Mouse (Mus musculus) midbrain, embryonic 14.5 days (tissue): ENCODE measurements around the gene Sgcg. TPM values are rescaled to one million over a fixed set of nuclear protein-coding genes. Genes with fewer than 3 reads are reported as not detected.

Experiments used
- ATAC-seq: fragments of 200-750 bp; cut with Nextera tagmentation; 2 replicates; pipeline ENCODE4 v1.8.0; 2017; ENCODE audit warnings: moderate number of reproducible peaks, moderate library complexity; ENCODE audit not compliant: low FRiP score, low TSS enrichment
- DNase-seq: peaks from one replicate; pipeline ENCODE4 v3.0.0-alpha.2; 2015
- H3K27ac ChIP-seq: fragments of 300-500 bp; sonication (generic); replicated peaks from 2 replicates; pipeline ENCODE4 v1.5.1; 2014; ENCODE audit warnings: mild to moderate bottlenecking, low read depth, low read length, moderate library complexity
- H3K27me3 ChIP-seq: fragments of 300-500 bp; sonication (generic); 2 replicates; pipeline ENCODE4 v1.6.1; 2014; ENCODE audit warnings: low read length, control low read depth, mixed read lengths; ENCODE audit not compliant: control insufficient read depth, insufficient read depth
- H3K36me3 ChIP-seq: fragments of 300-500 bp; sonication (generic); 2 replicates; pipeline ENCODE4 v1.6.1; 2014; ENCODE audit warnings: low read length, control low read depth; ENCODE audit not compliant: control insufficient read depth, insufficient read depth
- H3K4me1 ChIP-seq: fragments of 300-500 bp; sonication (generic); 2 replicates; pipeline ENCODE4 v1.6.1; 2014; ENCODE audit warnings: mild to moderate bottlenecking, antibody characterized with exemption, low read length, control low read depth; ENCODE audit not compliant: control insufficient read depth, insufficient read depth
- H3K4me2 ChIP-seq: fragments of 300-500 bp; sonication (generic); 2 replicates; pipeline ENCODE4 v1.6.1; 2014; ENCODE audit warnings: mild to moderate bottlenecking, low read length, moderate library complexity
- H3K4me3 ChIP-seq: fragments of 300-500 bp; sonication (generic); replicated peaks from 2 replicates; pipeline ENCODE4 v1.5.1; 2014; ENCODE audit warnings: low read depth, low read length
- H3K9ac ChIP-seq: fragments of 300-500 bp; sonication (generic); replicated peaks from 2 replicates; pipeline ENCODE4 v1.6.1; 2014; ENCODE audit warnings: mild to moderate bottlenecking, low read length, moderate library complexity
- H3K9me3 ChIP-seq: fragments of 300-500 bp; sonication (generic); 2 replicates; pipeline ENCODE4 v1.6.1; 2016; ENCODE audit warnings: low read length, control low read depth, mixed read lengths; ENCODE audit not compliant: control insufficient read depth
- WGBS: fragments of 180-500 bp; shearing (Covaris S2); extraction: QIAGEN DNeasy Blood & Tissue Kit; methylation state at CpG from one replicate; pipeline ENCODE4 v1.1.7; 2014; 5-methylcytosine and 5-hydroxymethylcytosine counted together
- polyA plus RNA-seq: library from polyadenylated mRNA; unstranded; fragments of >200 nt; fragmentation: Nextera tagmentation; extraction: Ambion mirVana; gene quantifications from 2 replicates; pipeline ENCODE4 v1.2.1, GENCODE M21; 2014

The Sgcg gene
- polyA plus RNA-seq, 1 experiment from 2014 or later = not detected

DNA sequence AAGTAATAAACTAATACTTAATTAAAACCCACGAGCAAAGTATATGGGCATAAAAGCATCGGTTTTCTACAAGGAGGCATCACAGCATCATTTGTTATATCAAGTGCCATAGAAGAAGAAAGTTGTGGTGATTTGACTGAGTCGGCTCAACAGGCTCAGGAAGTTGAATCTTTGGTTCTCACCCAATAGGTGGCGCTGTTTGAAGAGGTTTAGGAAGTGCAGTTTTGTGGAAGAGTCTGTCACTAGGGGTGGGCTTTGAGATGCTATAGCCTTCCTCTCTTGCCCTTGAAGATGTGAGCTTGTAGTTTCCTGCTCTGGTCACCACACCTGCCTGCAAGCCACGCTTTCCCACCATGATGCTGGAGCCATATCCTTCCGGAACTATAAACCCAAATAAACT is 15.7 kb downstream of the Sgcg start:
- 48% methylated on average over 6 of the region's 6 CpGs for WGBS
- ATAC-seq (no peak), DNase-seq (peak; percentile 25)
- Histone ChIP-seq H3K4me2 (no peak overlapping the region), H3K4me1 (no peaks in the 10 kb centered on the region), H3K9me3 (no peaks in the 10 kb centered on the region), H3K4me3 (no peak overlapping the region), H3K27me3 (no peaks in the 10 kb centered on the region), H3K27ac (no peak overlapping the region), H3K36me3 (no peaks in the 10 kb centered on the region), H3K9ac (no peak overlapping the region)

DNA sequence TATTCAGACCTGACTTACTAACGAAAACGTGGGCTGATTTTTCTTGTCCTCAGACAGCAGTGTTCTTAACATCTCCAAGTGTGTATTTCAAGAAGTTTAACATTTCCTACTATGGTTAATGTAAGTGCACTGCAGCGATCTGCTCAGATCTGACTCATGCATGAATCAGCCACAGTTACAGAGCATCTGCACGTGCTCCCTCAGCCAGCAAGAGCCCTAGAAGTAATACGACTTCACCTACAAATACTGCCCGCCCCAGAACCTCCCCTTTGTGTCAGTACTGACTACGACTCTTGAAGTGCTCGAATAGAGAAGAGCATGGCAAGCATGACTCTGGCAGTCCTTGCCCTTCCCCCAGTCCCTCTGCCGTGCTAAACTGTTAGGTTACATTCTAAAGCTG is 19.5 kb downstream of the Sgcg start:
- Histone ChIP-seq H3K27ac (no peak overlapping the region), H3K4me3 (no peak overlapping the region), H3K36me3 (no peaks in the 10 kb centered on the region), H3K9me3 (no peaks in the 10 kb centered on the region), H3K27me3 (no peaks in the 10 kb centered on the region), H3K9ac (no peak overlapping the region), H3K4me2 (no peak overlapping the region), H3K4me1 (no peaks in the 10 kb centered on the region)
- DNase-seq (no peak), ATAC-seq (no peak)
- WGBS = 79% methylated on average over 9 of the region's 9 CpGs

DNA sequence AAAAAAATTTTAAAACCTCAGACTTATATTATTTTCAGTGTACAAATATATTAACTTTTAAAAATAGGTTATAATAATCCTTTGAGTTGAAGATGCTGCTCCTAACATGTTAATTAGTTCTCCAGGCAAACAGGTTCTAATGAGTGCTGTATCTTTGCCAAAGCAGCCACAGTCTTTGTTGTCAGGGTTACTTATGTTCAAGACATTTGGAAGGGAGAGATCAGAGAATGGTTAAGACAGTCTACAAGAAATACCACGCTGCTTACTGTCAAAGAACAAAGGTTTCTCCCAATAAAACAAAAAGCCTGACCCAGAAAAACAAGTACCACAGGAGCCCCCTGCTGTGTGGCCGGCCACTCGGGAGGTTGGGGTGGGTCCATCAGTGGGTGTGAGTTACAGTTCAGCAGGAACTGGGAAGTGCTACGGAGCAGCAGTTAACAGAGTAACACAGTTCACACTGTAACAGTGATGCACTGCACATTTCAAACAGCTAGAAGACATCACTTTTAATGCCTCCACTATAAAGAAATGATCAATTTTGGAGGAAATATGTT is 21.1 kb downstream of the Sgcg start:
- ATAC-seq (no peak), DNase-seq (peak; percentile 7)
- H3K4me2 ChIP-seq = no peak overlapping the region
- H3K27ac ChIP-seq = no peak overlapping the region
- no peaks in the 10 kb centered on the region for H3K36me3 ChIP-seq
- no peak overlapping the region for H3K4me3 ChIP-seq
- H3K27me3 ChIP-seq = no peaks in the 10 kb centered on the region
- no peak overlapping the region for H3K9ac ChIP-seq
- WGBS = 36% methylated on average over 4 of the region's 4 CpGs
- no peaks in the 10 kb centered on the region for H3K9me3 ChIP-seq
- no peaks in the 10 kb centered on the region for H3K4me1 ChIP-seq

DNA sequence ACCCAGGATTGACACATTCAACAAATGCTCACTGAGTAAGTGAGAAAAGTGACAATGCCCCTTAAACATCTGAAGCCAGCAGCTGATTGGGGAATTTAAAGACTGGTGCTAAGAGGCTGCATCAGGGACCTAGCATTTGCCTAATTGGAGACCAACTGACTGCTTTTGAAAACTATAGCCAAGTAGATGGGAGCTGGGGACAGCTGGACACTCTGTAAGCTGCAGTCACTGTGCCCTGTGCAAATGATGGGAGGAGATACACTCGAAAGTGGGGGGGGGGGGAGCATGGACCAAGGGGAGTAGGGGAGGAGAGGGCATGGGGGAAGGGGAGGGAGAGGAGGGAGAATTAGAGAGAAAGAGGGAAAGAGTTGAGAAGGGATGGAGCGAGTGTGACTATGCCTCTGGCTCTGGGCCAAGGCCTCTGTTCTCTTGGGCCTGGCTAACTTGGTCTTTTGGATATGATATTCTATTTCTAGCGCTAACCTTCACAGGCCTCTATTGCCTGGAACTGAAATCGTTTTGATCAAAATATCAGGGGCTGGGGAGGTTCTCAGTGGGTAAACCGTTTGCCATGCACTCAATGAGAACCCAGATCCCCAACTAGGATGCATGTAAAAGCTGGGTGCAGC is 22.3 kb downstream of the Sgcg start:
- Histone ChIP-seq H3K27me3 (no peaks in the 10 kb centered on the region), H3K9ac (no peak overlapping the region), H3K4me1 (no peaks in the 10 kb centered on the region), H3K27ac (no peak overlapping the region), H3K9me3 (no peaks in the 10 kb centered on the region), H3K36me3 (no peaks in the 10 kb centered on the region), H3K4me2 (no peak overlapping the region), H3K4me3 (no peak overlapping the region)
- ATAC-seq = no peak
- 56% methylated on average over 5 of the region's 5 CpGs for WGBS
- peak; percentile 12 for DNase-seq

- Histone ChIP-seq H3K4me2 (no peak overlapping the region), H3K27me3 (no peaks in the 10 kb centered on the region), H3K9me3 (no peaks in the 10 kb centered on the region), H3K4me1 (no peaks in the 10 kb centered on the region), H3K4me3 (no peak overlapping the region), H3K36me3 (no peaks in the 10 kb centered on the region), H3K27ac (no peak overlapping the region), H3K9ac (no peak overlapping the region)
- ATAC-seq = no peak
- WGBS = 90% methylated on average over 13 of the region's 13 CpGs
- DNase-seq = no peak
Measured at GRCm38 (mm10) chr14:61232016-61232568, 26.2 kb downstream of the Sgcg start.

GRCm38 (mm10) chr14:61230179-61230578 is 28.1 kb downstream of the Sgcg start:
- H3K27ac ChIP-seq = no peak overlapping the region
- 96% methylated on average over 4 of the region's 4 CpGs for WGBS
- no peaks in the 10 kb centered on the region for H3K9me3 ChIP-seq
- ATAC-seq = no peak
- no peaks in the 10 kb centered on the region for H3K27me3 ChIP-seq
- DNase-seq = no peak
- no peak overlapping the region for H3K9ac ChIP-seq
- H3K4me1 ChIP-seq = no peaks in the 10 kb centered on the region
- H3K36me3 ChIP-seq = no peaks in the 10 kb centered on the region
- no peak overlapping the region for H3K4me3 ChIP-seq
- no peak overlapping the region for H3K4me2 ChIP-seq

DNA sequence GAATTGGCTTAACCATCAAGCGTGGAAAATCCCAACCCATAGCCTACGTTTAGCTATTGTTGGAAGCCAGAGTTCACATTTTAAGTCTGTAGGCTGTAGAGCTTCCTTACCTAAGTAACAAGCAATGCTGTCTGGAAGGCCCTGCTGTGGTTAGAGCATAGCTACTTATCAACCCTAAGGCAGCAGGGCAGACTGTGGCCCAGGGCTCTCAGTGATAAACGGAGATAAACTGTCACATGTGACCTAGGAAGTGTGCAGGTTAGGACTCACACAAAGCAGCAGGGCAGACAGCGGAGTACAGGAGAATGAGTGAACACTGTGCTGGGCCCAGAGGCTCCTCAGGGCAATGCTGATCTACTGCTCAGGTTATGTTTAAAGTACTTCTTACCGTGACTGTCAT is 28.5 kb downstream of the Sgcg start:
- 80% methylated on average over 5 of the region's 5 CpGs for WGBS
- ATAC-seq (no peak), DNase-seq (no peak)
- no peak overlapping the region for H3K4me3 ChIP-seq
- no peak overlapping the region for H3K27ac ChIP-seq
- no peaks in the 10 kb centered on the region for H3K27me3 ChIP-seq
- H3K9ac ChIP-seq = no peak overlapping the region
- no peaks in the 10 kb centered on the region for H3K4me1 ChIP-seq
- H3K9me3 ChIP-seq = no peaks in the 10 kb centered on the region
- H3K4me2 ChIP-seq = no peak overlapping the region
- H3K36me3 ChIP-seq = no peaks in the 10 kb centered on the region

- Histone ChIP-seq H3K27ac (no peak overlapping the region), H3K36me3 (no peaks in the 10 kb centered on the region), H3K4me3 (no peak overlapping the region), H3K4me2 (no peak overlapping the region), H3K4me1 (no peaks in the 10 kb centered on the region), H3K27me3 (no peaks in the 10 kb centered on the region), H3K9me3 (no peaks in the 10 kb centered on the region), H3K9ac (no peak overlapping the region)
- 63% methylated on average over 1 of the region's 1 CpGs for WGBS
- no peak for DNase-seq
- no peak for ATAC-seq
Measured at GRCm38 (mm10) chr14:61226151-61226550, 32.1 kb downstream of the Sgcg start.

GRCm38 (mm10) chr14:61224387-61225077 is 33.8 kb downstream of the Sgcg start:
- no peaks in the 10 kb centered on the region for H3K9me3 ChIP-seq
- WGBS = 83% methylated on average over 5 of the region's 5 CpGs
- H3K9ac ChIP-seq = no peak overlapping the region
- H3K4me2 ChIP-seq = no peak overlapping the region
- DNase-seq (no peak), ATAC-seq (no peak)
- no peak overlapping the region for H3K4me3 ChIP-seq
- H3K27me3 ChIP-seq = no peaks in the 10 kb centered on the region
- no peaks in the 10 kb centered on the region for H3K4me1 ChIP-seq
- H3K27ac ChIP-seq = no peak overlapping the region
- no peaks in the 10 kb centered on the region for H3K36me3 ChIP-seq
